29 mouse cellular contexts compared by ENCODE assay signal in genomic region chr14:49345835-49346234, GRCm38 (mm10).
A peak's percentile ranks its signal among the peaks of the same experiment; 100 is the strongest.
DNase-seq lines count a peak whose midpoint lies in the region; ATAC-seq lines count a peak whose summit lies in the region.
"Had no signal": no experiment of that assay in that cellular context is flagged by ENCODE, and none has a peak within 500 bp of the region (broad histone marks: within the 10 kb centered on the region; RNA-seq: fewer than 3 reads in every experiment).

No protein-coding gene starts in this region.

- no peak for ATAC-seq in forebrain, embryonic 14.5 days
- no peak for ATAC-seq in forebrain, embryonic 12.5 days (ENCODE audit: low FRiP score)
- ATAC-seq in midbrain, embryonic 16.5 days: peak; percentile 51; the same call in 1 of the 2 replicates
- ATAC-seq in midbrain, embryonic 13.5 days: no peak
- ATAC-seq: hindbrain, postnatal 0 days; inflammation-experienced regulatory T-cells, adult 6 months; intestine, embryonic 16.5 days; Patski had no signal

- H3K27ac ChIP-seq in forebrain, embryonic 14.5 days (ENCODE audit: low read depth, low read length): no peak overlapping the region
- no peak overlapping the region for H3K27ac ChIP-seq in forebrain, embryonic 12.5 days
- H3K27ac ChIP-seq in midbrain, embryonic 16.5 days (ENCODE audit: low read length): no peak overlapping the region
- no peak overlapping the region for H3K27ac ChIP-seq in midbrain, embryonic 13.5 days
- H3K27ac ChIP-seq: embryonic facial prominence, embryonic 12.5 days; embryonic facial prominence, embryonic 15.5 days; heart, embryonic 15.5 days; hindbrain, embryonic 14.5 days; hindbrain, postnatal 0 days had no signal

- no peaks in the 10 kb centered on the region for H3K9me3 ChIP-seq in forebrain, embryonic 14.5 days (replicated peaks; ENCODE audit: control insufficient read depth, low read length)
- no peaks in the 10 kb centered on the region for H3K9me3 ChIP-seq in forebrain, embryonic 12.5 days
- no peaks in the 10 kb centered on the region for H3K9me3 ChIP-seq in midbrain, embryonic 16.5 days (replicated peaks; ENCODE audit: control insufficient read depth, low read length, poor library complexity, severe bottlenecking)
- H3K9me3 ChIP-seq in midbrain, embryonic 13.5 days: no peaks in the 10 kb centered on the region
- H3K9me3 ChIP-seq: embryonic facial prominence, embryonic 12.5 days; embryonic facial prominence, embryonic 15.5 days; G1E; heart, embryonic 12.5 days; heart, embryonic 15.5 days had no signal

- 88% methylated on average over 2 of the region's 2 CpGs for WGBS in forebrain, embryonic 14.5 days
- 81% methylated on average over 2 of the region's 2 CpGs for WGBS in forebrain, embryonic 12.5 days
- 83% methylated on average over 2 of the region's 2 CpGs for WGBS in midbrain, embryonic 16.5 days
- WGBS in midbrain, embryonic 13.5 days: 86% methylated on average over 2 of the region's 2 CpGs

- no peak overlapping the region for H3K9ac ChIP-seq in forebrain, embryonic 14.5 days (ENCODE audit: low read length)
- H3K9ac ChIP-seq in forebrain, embryonic 12.5 days: no peak overlapping the region
- no peak overlapping the region for H3K9ac ChIP-seq in midbrain, embryonic 16.5 days (ENCODE audit: low read depth, low read length)
- no peak overlapping the region for H3K9ac ChIP-seq in midbrain, embryonic 13.5 days (replicated peaks)
- H3K9ac ChIP-seq: embryonic facial prominence, embryonic 12.5 days; embryonic facial prominence, embryonic 15.5 days; heart, embryonic 12.5 days; heart, embryonic 15.5 days; hindbrain, embryonic 14.5 days had no signal

- H3K4me2 ChIP-seq in forebrain, embryonic 14.5 days (ENCODE audit: low read length): no peak overlapping the region
- H3K4me2 ChIP-seq in forebrain, embryonic 12.5 days: no peak overlapping the region
- H3K4me2 ChIP-seq in midbrain, embryonic 16.5 days (ENCODE audit: low read length): no peak overlapping the region
- H3K4me2 ChIP-seq in midbrain, embryonic 13.5 days (replicated peaks): no peak overlapping the region
- H3K4me2 ChIP-seq: embryonic facial prominence, embryonic 12.5 days; embryonic facial prominence, embryonic 15.5 days; heart, embryonic 12.5 days; heart, embryonic 15.5 days; hindbrain, embryonic 14.5 days had no signal

- no peaks in the 10 kb centered on the region for H3K36me3 ChIP-seq in forebrain, embryonic 14.5 days (ENCODE audit: control insufficient read depth, insufficient read depth, low read length)
- no peaks in the 10 kb centered on the region for H3K36me3 ChIP-seq in forebrain, embryonic 12.5 days (replicated peaks)
- H3K36me3 ChIP-seq in midbrain, embryonic 16.5 days (ENCODE audit: control insufficient read depth, insufficient read depth, low read length): no peaks in the 10 kb centered on the region
- H3K36me3 ChIP-seq in midbrain, embryonic 13.5 days: no peaks in the 10 kb centered on the region
- H3K36me3 ChIP-seq: embryonic facial prominence, embryonic 12.5 days; embryonic facial prominence, embryonic 15.5 days; G1E; heart, embryonic 12.5 days; heart, embryonic 15.5 days had no signal

- H3K4me1 ChIP-seq in forebrain, embryonic 14.5 days (ENCODE audit: control insufficient read depth, insufficient read depth, low read length): no peaks in the 10 kb centered on the region
- H3K4me1 ChIP-seq in forebrain, embryonic 12.5 days: no peaks in the 10 kb centered on the region
- no peaks in the 10 kb centered on the region; the same call in 1 of the 2 replicates for H3K4me1 ChIP-seq in midbrain, embryonic 16.5 days (ENCODE audit: control insufficient read depth, insufficient read depth, low read length)
- no peaks in the 10 kb centered on the region for H3K4me1 ChIP-seq in midbrain, embryonic 13.5 days (replicated peaks)
- H3K4me1 ChIP-seq: embryonic facial prominence, embryonic 12.5 days; embryonic facial prominence, embryonic 15.5 days; heart, embryonic 12.5 days; heart, embryonic 15.5 days had no signal

- H3K27me3 ChIP-seq in forebrain, embryonic 14.5 days (replicated peaks; ENCODE audit: control insufficient read depth, insufficient read depth, low read length): no peaks in the 10 kb centered on the region
- no peaks in the 10 kb centered on the region for H3K27me3 ChIP-seq in forebrain, embryonic 12.5 days
- no peaks in the 10 kb centered on the region for H3K27me3 ChIP-seq in midbrain, embryonic 16.5 days (ENCODE audit: control insufficient read depth, insufficient read depth, low read depth, low read length)
- H3K27me3 ChIP-seq in midbrain, embryonic 13.5 days: no peaks in the 10 kb centered on the region
- H3K27me3 ChIP-seq: CH12.LX; embryonic facial prominence, embryonic 12.5 days; embryonic facial prominence, embryonic 15.5 days; heart, embryonic 12.5 days; heart, embryonic 15.5 days; Patski had no signal

- DNase-seq in forebrain, embryonic 14.5 days (ENCODE audit: low spot score): peak; percentile 13
- DNase-seq in heart, adult 11 months: peak; percentile 8
- no peak for DNase-seq in heart, postnatal 4 days
- no peak for DNase-seq in natural killer cell, adult 2 months (ENCODE audit: low spot score in 2 of 2)
- DNase-seq: adrenal gland, postnatal 10 days; adrenal gland, postnatal 36 days; B cell, adult 2 months; cerebellum, adult 11 months; cerebellum, adult 2 months; cerebellum, adult 9-11 months; cerebellum, postnatal 25 days; gastrocnemius, postnatal 14 days; heart, adult 18-20 months; heart, postnatal 10 days; heart, postnatal 36 days had no signal

- no peak overlapping the region for H3K4me3 ChIP-seq in forebrain, embryonic 14.5 days (ENCODE audit: low read depth, low read length)
- no peak overlapping the region for H3K4me3 ChIP-seq in forebrain, embryonic 12.5 days (replicated peaks)
- H3K4me3 ChIP-seq in midbrain, embryonic 16.5 days (ENCODE audit: low read depth, low read length): no peak overlapping the region
- no peak overlapping the region for H3K4me3 ChIP-seq in midbrain, embryonic 13.5 days (replicated peaks)
- H3K4me3 ChIP-seq: embryonic facial prominence, embryonic 12.5 days; embryonic facial prominence, embryonic 15.5 days; heart, embryonic 12.5 days; heart, embryonic 15.5 days had no signal

Comparison
In these comparisons a context has a peak if more than half of its experiments do, and no peak if none do; other contexts are left out.
1. DNase-seq: peak in forebrain, embryonic 14.5 days (single experiment) and heart, adult 11 months (single experiment); none in heart, postnatal 4 days (single experiment) and natural killer cell, adult 2 months (0 of 2).